Mouse (Mus musculus) neutrophil, adult 5-6 weeks (primary cell): ENCODE data around the gene Plrg1. TPM values are rescaled to one million over a fixed set of nuclear protein-coding genes. Genes with fewer than 3 reads are reported as not detected.

Experiments
- ATAC-seq: fragments of 151-379, 151-347 bp; 2 replicates; pipeline ENCODE4 v1.8.0; 2017; ENCODE audit warnings: mild to moderate bottlenecking, moderate TSS enrichment; ENCODE audit not compliant: insufficient number of reproducible peaks, poor library complexity, low FRiP score, severe bottlenecking; ENCODE audit errors: extremely low read depth
- total RNA-seq: library from RNA; stranded (forward); fragments of 200-1000 nt; gene quantifications from 2 replicates; pipeline ENCODE4 v1.2.3, GENCODE M21; 2017

Gene Plrg1
- total RNA-seq, 1 experiment from 2014 or later = 62.4 TPM

GRCm38 (mm10) chr3:83112869-83113268 is 57.5 kb downstream of the Plrg1 start:
- no peak for ATAC-seq

- ATAC-seq = no peak
Observed at GRCm38 (mm10) chr3:83114946-83115345, 59.6 kb downstream of the Plrg1 start.

- ATAC-seq = no peak
Observed at GRCm38 (mm10) chr3:83117592-83117991, 62.3 kb downstream of the Plrg1 start.

Other genes starting within 250 kb of the Plrg1 start
- not detected in 2 replicates for gene Rbm46, start 179.0 kb upstream of the Plrg1 start, total RNA-seq
- gene Lrat, start 151.5 kb upstream of the Plrg1 start, total RNA-seq = not detected in 2 replicates
- gene Fgg, start 47.8 kb upstream of the Plrg1 start, total RNA-seq = not detected in 2 replicates
- not detected in 2 replicates for gene Fga, start 29.4 kb upstream of the Plrg1 start, total RNA-seq
- gene Fgb, start 5.7 kb upstream of the Plrg1 start, total RNA-seq = not detected in 2 replicates
- not detected in 2 replicates for gene Dchs2, start 72.4 kb downstream of the Plrg1 start, total RNA-seq